Mouse (Mus musculus) adrenal gland, postnatal 14 days (tissue): ENCODE measurements around the gene Ints1. TPM values are rescaled to one million over a fixed set of nuclear protein-coding genes. Genes with fewer than 3 reads are reported as not detected.

Source experiments
- DNase-seq: peaks from one replicate; pipeline ENCODE4 v3.0.0; 2021; ENCODE audit warnings: mixed read lengths
- microRNA-seq, 2 experiments: library from miRNA; unstranded; fragments of <30 nt; microRNA quantifications; one replicate each; pipeline ENCODE4 v1.2.0; 2021
- total RNA-seq: library from RNA; stranded (reverse); gene quantifications from 2 replicates; pipeline ENCODE4 v1.2.3, GENCODE M21; 2021

The Ints1 gene
- total RNA-seq, 1 experiment from 2014 or later: 46.7 TPM

DNA sequence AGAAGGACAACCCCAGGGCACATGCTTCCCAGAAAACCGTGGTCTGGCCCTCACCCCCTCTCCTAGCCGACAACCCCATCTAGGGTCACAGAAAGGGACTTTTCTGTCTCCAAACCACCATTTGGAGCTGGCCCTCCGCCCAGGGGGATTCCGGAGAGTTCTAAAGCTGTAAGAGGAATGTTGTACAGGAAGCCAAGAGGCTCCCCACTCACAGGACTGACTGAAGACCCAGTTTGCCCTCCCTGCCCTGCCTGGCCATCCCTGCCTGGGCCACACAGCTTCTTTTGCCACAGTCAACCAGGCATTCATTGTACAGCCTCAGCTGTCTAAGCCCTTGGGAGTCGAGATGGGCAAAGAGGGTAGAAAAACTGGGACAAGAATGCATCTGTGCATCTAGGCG, 56.9 kb downstream of the Ints1 start:
- peak; percentile 39 for DNase-seq

GRCm38 (mm10) chr5:139717723-139718122, 57.8 kb downstream of the Ints1 start:
- DNase-seq: peak; percentile 79

DNA sequence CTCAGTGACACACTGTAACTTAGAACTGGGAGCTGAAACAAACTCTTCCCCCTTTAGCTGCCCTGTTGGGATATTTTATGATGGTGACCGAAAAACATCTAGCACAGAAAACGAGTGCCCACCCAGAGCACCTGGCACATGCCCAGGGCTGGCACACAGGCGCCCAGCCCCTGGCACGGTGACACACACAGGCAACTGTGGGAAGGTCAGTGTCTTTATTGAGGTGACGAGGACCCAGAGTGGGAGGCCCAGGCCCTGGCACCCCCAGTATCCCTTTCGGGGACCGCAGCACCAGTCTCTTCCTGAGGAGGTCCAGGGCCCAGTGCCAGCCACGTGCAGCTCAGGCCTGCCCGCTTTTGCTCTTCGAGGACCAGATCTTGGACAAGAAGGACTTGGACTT, 69.0 kb downstream of the Ints1 start:
- DNase-seq: no peak

GRCm38 (mm10) chr5:139702905-139703304, 72.6 kb downstream of the Ints1 start:
- peak; percentile 63 for DNase-seq

- DNase-seq: peak; percentile 35
Measured at GRCm38 (mm10) chr5:139702236-139702635, 73.2 kb downstream of the Ints1 start.

Small RNA genes lying within 50 kb of the gene (microRNA-seq; reads per million reads assigned to microRNA genes)
- gene Mir7037: 0.43 to 0.76 reads per million in 2 experiments

Other genes with a start within 250 kb of the Ints1 start
- gene Uncx, start 232.2 kb downstream of the Ints1 start, total RNA-seq: 0.15 TPM in 1 of 2 replicates, not detected in the other
- gene Micall2, start 39.3 kb downstream of the Ints1 start, total RNA-seq: 8.0 and 8.7 TPM in 2 replicates
- 25.1 and 29.8 TPM in 2 replicates for gene Mafk, start 15.8 kb upstream of the Ints1 start, total RNA-seq
- 0.56 and 0.89 TPM in 2 replicates for gene Tmem184a, start 44.2 kb upstream of the Ints1 start, total RNA-seq
- not detected in 2 replicates for gene Gm26938, start 50.7 kb upstream of the Ints1 start, total RNA-seq
- gene Psmg3, start 51.2 kb upstream of the Ints1 start, total RNA-seq: 14.7 and 18.3 TPM in 2 replicates
- gene Elfn1, start 132.3 kb upstream of the Ints1 start, total RNA-seq: 1.2 and 1.4 TPM in 2 replicates